Mouse (Mus musculus) heart, postnatal 14 days (tissue): ENCODE data around the gene Npc1l1. TPM values are rescaled to one million over a fixed set of nuclear protein-coding genes. Genes with fewer than 3 reads are reported as not detected.
A peak's percentile ranks its signal among the peaks of the same experiment; 100 is the strongest.
"Not testable (repeated sequence)": the region's sequence is repeated elsewhere in the genome, so short reads cannot be mapped to it uniquely, and the experiment has no call there.

Experiments
- DNase-seq, 2 experiments: peaks; one replicate each; pipeline ENCODE4 v3.0.0; 2021 to 2022
- intact Hi-C: fragments of 180-260 bp; cut with DNase I; formaldehyde crosslinking; loops from one replicate; pipeline ENCODE4 v1.15.1; 2025
- long read RNA-seq, 2 experiments: library from polyadenylated mRNA; stranded (forward); transcript quantifications; one replicate each; pipeline ENCODE4 v2.0.0; 2021
- total RNA-seq, 2 experiments: library from RNA; stranded (reverse); gene quantifications; 2 replicates each; pipeline ENCODE4 v1.2.3; 2021

The Npc1l1 gene
- under 1 TPM; 0.07 to 0.10 TPM for total RNA-seq
- long read RNA-seq, experiment 1 = 0 reads
- long read RNA-seq, experiment 2 = 0 reads

- no peak for DNase-seq
- intact Hi-C loops = no loop called here
Measured at GRCm38 (mm10) chr11:6230012-6230411, at the start of gene Npc1l1. TSS of gene Npc1l1 (minus strand) at chr11:6230143.

GRCm38 (mm10) chr11:6276466-6276865 lies 46.5 kb upstream of the Npc1l1 start:
- DNase-seq = no peak
- intact Hi-C loops = no loop called here

GRCm38 (mm10) chr11:6275094-6275484 lies 45.1 kb upstream of the Npc1l1 start:
- intact Hi-C loops = no loop called here
- no peak for DNase-seq

GRCm38 (mm10) chr11:6274387-6275093 lies 44.6 kb upstream of the Npc1l1 start, which contains the start of gene Tmed4:
TSS of gene Tmed4 (minus strand) at chr11:6274870.
- DNase-seq = peak; percentile 99
- intact Hi-C loops = no loop called here

- no peak for DNase-seq
- intact Hi-C loops = no loop called here
Measured at GRCm38 (mm10) chr11:6273607-6274006, 43.7 kb upstream of the Npc1l1 start.

- intact Hi-C loops = no loop called here
- peak; percentile 90 to 91 for DNase-seq
Measured at GRCm38 (mm10) chr11:6267320-6268254, 37.6 kb upstream of the Npc1l1 start, which contains the start of gene Ddx56. TSS of gene Ddx56 (minus strand) at chr11:6267772.

GRCm38 (mm10) chr11:6266621-6267020 lies 36.7 kb upstream of the Npc1l1 start:
- intact Hi-C loops = no loop called here
- DNase-seq = no peak

GRCm38 (mm10) chr11:6261434-6262082 lies 31.6 kb upstream of the Npc1l1 start:
- intact Hi-C loops = loop anchor here (1.0 to 5.0 kb wide), 3 partner anchors 64 to 269 kb away; no protein-coding TSS in a partner anchor
- DNase-seq = peak; percentile 73 to 82

- no peak for DNase-seq
- intact Hi-C loops = no loop called here
Measured at GRCm38 (mm10) chr11:6259413-6259812, 29.5 kb upstream of the Npc1l1 start.

- intact Hi-C loops = no loop called here
- DNase-seq = no peak
Measured at GRCm38 (mm10) chr11:6256490-6257072, 26.6 kb upstream of the Npc1l1 start.

GRCm38 (mm10) chr11:6254602-6255001 lies 24.7 kb upstream of the Npc1l1 start:
- intact Hi-C loops, DNase-seq: not testable (repeated sequence)

- no peak for DNase-seq
- intact Hi-C loops = no loop called here
Measured at GRCm38 (mm10) chr11:6252824-6253223, 22.9 kb upstream of the Npc1l1 start.

GRCm38 (mm10) chr11:6252248-6252647 lies 22.3 kb upstream of the Npc1l1 start:
- intact Hi-C loops = no loop called here
- DNase-seq = no peak

- intact Hi-C loops = no loop called here
- DNase-seq = no peak
Measured at GRCm38 (mm10) chr11:6244707-6245106, 14.8 kb upstream of the Npc1l1 start.

- intact Hi-C loops = no loop called here
- DNase-seq = no peak
Measured at GRCm38 (mm10) chr11:6233025-6233424, 3.1 kb upstream of the Npc1l1 start.

- DNase-seq = no peak
- intact Hi-C loops = no loop called here
Measured at GRCm38 (mm10) chr11:6224541-6225229, 5.3 kb downstream of the Npc1l1 start.

- no peak for DNase-seq
- intact Hi-C loops = no loop called here
Measured at GRCm38 (mm10) chr11:6222187-6222586, 7.8 kb downstream of the Npc1l1 start.

- intact Hi-C loops = no loop called here
- no peak for DNase-seq
Measured at GRCm38 (mm10) chr11:6219967-6220366, 10.0 kb downstream of the Npc1l1 start.

GRCm38 (mm10) chr11:6218189-6218896 lies 11.6 kb downstream of the Npc1l1 start:
- no peak for DNase-seq
- intact Hi-C loops = no loop called here
